26 mouse cellular contexts compared by ENCODE assay signal in the genomic region with DNA sequence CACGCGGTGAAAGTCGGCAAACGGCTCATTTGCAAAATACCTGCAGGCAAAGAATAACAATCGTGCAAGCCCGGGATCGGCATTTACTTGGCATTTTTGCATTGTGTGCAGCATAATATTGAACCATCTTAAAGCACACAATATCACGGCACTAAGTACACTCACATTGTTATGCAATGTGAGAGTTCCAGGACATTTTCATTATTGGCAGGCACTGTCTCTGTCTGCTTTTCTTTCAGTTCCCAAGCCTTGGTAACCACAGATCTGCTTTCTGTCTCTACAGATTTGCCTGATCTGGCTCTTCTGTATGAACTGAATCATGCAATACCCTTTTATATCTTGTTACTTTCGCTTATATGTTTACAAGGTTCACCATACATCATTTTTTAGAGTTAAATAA. TPM values are rescaled to one million over a fixed set of nuclear protein-coding genes. Genes with fewer than 3 reads are reported as not detected.
A peak's percentile ranks its signal among the peaks of the same experiment; 100 is the strongest.
DNase-seq lines count a peak whose midpoint lies in the region; ATAC-seq and TF ChIP-seq lines count a peak whose summit lies in the region.
"Had no signal": no experiment of that assay in that cellular context is flagged by ENCODE, and none has a peak within 500 bp of the region (broad histone marks: within the 10 kb centered on the region; RNA-seq: fewer than 3 reads in every experiment).

No protein-coding gene starts in this region.

- TF ChIP-seq CTCF in liver, adult 2 months (IDR thresholded peaks at IDR 0.05; ENCODE audit: low read depth, low read length): no peak
- no peak for TF ChIP-seq CTCF in liver, postnatal 0 days (IDR thresholded peaks at IDR 0.05; ENCODE audit: low read depth)

- WGBS in heart, embryonic 10.5 days: 91% methylated on average over 9 of the region's 9 CpGs
- 57% methylated on average over 9 of the region's 9 CpGs for WGBS in liver, adult 2 months
- WGBS in liver, postnatal 0 days (ENCODE audit: insufficient replicate concordance): 79% methylated on average over 9 of the region's 9 CpGs
- 68% methylated on average over 9 of the region's 9 CpGs for WGBS in neural tube, embryonic 12.5 days
- 73% methylated on average over 9 of the region's 9 CpGs for WGBS in kidney, embryonic 15.5 days

- no peak for TF ChIP-seq POLR2A in liver, adult 2 months (IDR thresholded peaks at IDR 0.05; ENCODE audit: extremely low read depth, insufficient read depth, low read length)

- no peak overlapping the region for H3K9ac ChIP-seq in liver, adult 2 months (ENCODE audit: low read depth, low read length)
- H3K9ac ChIP-seq in liver, postnatal 0 days (replicated peaks): no peak overlapping the region
- peak overlapping the region; percentile 27; the same call in 1 of the 2 replicates for H3K9ac ChIP-seq in neural tube, embryonic 12.5 days
- H3K9ac ChIP-seq in kidney, embryonic 15.5 days: no peak overlapping the region
- H3K9ac ChIP-seq: forebrain, embryonic 15.5 days; heart, embryonic 15.5 days; intestine, embryonic 15.5 days; limb, embryonic 13.5 days; liver, embryonic 13.5 days; lung, embryonic 15.5 days had no signal

- no peak for TF ChIP-seq EP300 in liver, postnatal 0 days (IDR thresholded peaks at IDR 0.05; ENCODE audit: low read depth)

- no peak for ATAC-seq in liver, postnatal 0 days
- no peak for ATAC-seq in neural tube, embryonic 12.5 days (ENCODE audit: low FRiP score, low read depth)
- no peak for ATAC-seq in kidney, embryonic 15.5 days (replicated peaks; ENCODE audit: low FRiP score)
- ATAC-seq: forebrain, embryonic 15.5 days; intestine, embryonic 15.5 days had no signal

- no peaks in the 10 kb centered on the region for H3K27me3 ChIP-seq in heart, embryonic 10.5 days (ENCODE audit: insufficient read depth, poor library complexity, severe bottlenecking)
- no peaks in the 10 kb centered on the region for H3K27me3 ChIP-seq in liver, adult 2 months (ENCODE audit: control insufficient read depth, insufficient read depth, low read length)
- no peaks in the 10 kb centered on the region for H3K27me3 ChIP-seq in liver, postnatal 0 days (ENCODE audit: insufficient read depth, low read length)
- H3K27me3 ChIP-seq in neural tube, embryonic 12.5 days (replicated peaks): no peaks in the 10 kb centered on the region
- H3K27me3 ChIP-seq in kidney, embryonic 15.5 days: no peaks in the 10 kb centered on the region
- H3K27me3 ChIP-seq: forebrain, embryonic 15.5 days; heart, embryonic 15.5 days; intestine, embryonic 15.5 days; liver, embryonic 13.5 days; lung, embryonic 15.5 days had no signal

- H3K4me1 ChIP-seq in heart, embryonic 10.5 days: no peaks in the 10 kb centered on the region
- H3K4me1 ChIP-seq in liver, adult 2 months (ENCODE audit: control insufficient read depth, insufficient read depth, low read length): peaks cover 2% of the 10 kb centered on the region; the same call in 1 of the 2 replicates
- no peaks in the 10 kb centered on the region for H3K4me1 ChIP-seq in liver, postnatal 0 days (ENCODE audit: insufficient read depth)
- peaks cover 4% of the 10 kb centered on the region; the same call in 1 of the 2 replicates for H3K4me1 ChIP-seq in neural tube, embryonic 12.5 days
- H3K4me1 ChIP-seq in kidney, embryonic 15.5 days: no peaks in the 10 kb centered on the region
- H3K4me1 ChIP-seq: embryonic facial prominence, embryonic 10.5 days; heart, embryonic 15.5 days; intestine, embryonic 15.5 days; liver, embryonic 13.5 days; lung, embryonic 15.5 days had no signal

- H3K27ac ChIP-seq in heart, embryonic 10.5 days: no peak overlapping the region
- no peak overlapping the region for H3K27ac ChIP-seq in liver, adult 2 months (replicated peaks; ENCODE audit: insufficient read depth, low read depth, low read length)
- no peak overlapping the region for H3K27ac ChIP-seq in liver, postnatal 0 days (ENCODE audit: low read depth)
- no peak overlapping the region for H3K27ac ChIP-seq in neural tube, embryonic 12.5 days
- H3K27ac ChIP-seq in kidney, embryonic 15.5 days: no peak overlapping the region
- H3K27ac ChIP-seq: embryonic facial prominence, embryonic 10.5 days; forebrain, embryonic 15.5 days; heart, adult 2 months; heart, embryonic 15.5 days; intestine, embryonic 15.5 days; limb, embryonic 13.5 days; liver, embryonic 13.5 days; lung, embryonic 15.5 days; stomach, postnatal 0 days had no signal

- H3K9me3 ChIP-seq in heart, embryonic 10.5 days: no peaks in the 10 kb centered on the region
- no peaks in the 10 kb centered on the region for H3K9me3 ChIP-seq in liver, postnatal 0 days (ENCODE audit: low read length)
- H3K9me3 ChIP-seq in neural tube, embryonic 12.5 days: no peaks in the 10 kb centered on the region
- no peaks in the 10 kb centered on the region for H3K9me3 ChIP-seq in kidney, embryonic 15.5 days (replicated peaks)
- H3K9me3 ChIP-seq: embryonic facial prominence, embryonic 10.5 days; forebrain, embryonic 15.5 days; heart, embryonic 15.5 days; intestine, embryonic 15.5 days; limb, embryonic 13.5 days; liver, embryonic 13.5 days; lung, embryonic 15.5 days had no signal

- H3K79me2 ChIP-seq in liver, adult 2 months (ENCODE audit: control insufficient read depth, insufficient read depth, low read length): no peaks in the 10 kb centered on the region

- H3K36me3 ChIP-seq in heart, embryonic 10.5 days: 0 out of 2 replicates have a peak, but pooled peaks cover 4% of the 10 kb centered on the region
- no peaks in the 10 kb centered on the region for H3K36me3 ChIP-seq in liver, adult 2 months (ENCODE audit: control insufficient read depth, insufficient read depth, low read length)
- H3K36me3 ChIP-seq in liver, postnatal 0 days (replicated peaks; ENCODE audit: insufficient read depth, low read length): no peaks in the 10 kb centered on the region
- H3K36me3 ChIP-seq in neural tube, embryonic 12.5 days: 0 out of 2 replicates have a peak, but pooled peaks cover 6% of the 10 kb centered on the region
- H3K36me3 ChIP-seq in kidney, embryonic 15.5 days: 0 out of 2 replicates have a peak, but pooled peaks cover 5% of the 10 kb centered on the region
- H3K36me3 ChIP-seq: embryonic facial prominence, embryonic 10.5 days; forebrain, embryonic 15.5 days; heart, embryonic 15.5 days; intestine, embryonic 15.5 days; limb, embryonic 13.5 days; liver, embryonic 13.5 days; lung, embryonic 15.5 days had no signal

- no peak overlapping the region for H3K4me3 ChIP-seq in heart, embryonic 10.5 days
- H3K4me3 ChIP-seq in liver, adult 2 months (ENCODE audit: insufficient read depth, low read depth, low read length): no peak overlapping the region
- no peak overlapping the region for H3K4me3 ChIP-seq in liver, postnatal 0 days (ENCODE audit: low read depth, low read length)
- H3K4me3 ChIP-seq in neural tube, embryonic 12.5 days: no peak overlapping the region
- H3K4me3 ChIP-seq in kidney, embryonic 15.5 days (replicated peaks): no peak overlapping the region
- H3K4me3 ChIP-seq: embryonic facial prominence, embryonic 10.5 days; forebrain, embryonic 15.5 days; heart, adult 2 months; heart, embryonic 15.5 days; intestine, embryonic 15.5 days; limb, embryonic 13.5 days; liver, embryonic 13.5 days; lung, embryonic 15.5 days; myocyte had no signal

- no peak overlapping the region for H3K4me2 ChIP-seq in liver, postnatal 0 days (ENCODE audit: low read depth, low read length)
- no peak overlapping the region for H3K4me2 ChIP-seq in neural tube, embryonic 12.5 days (replicated peaks)
- no peak overlapping the region for H3K4me2 ChIP-seq in kidney, embryonic 15.5 days
- H3K4me2 ChIP-seq: forebrain, embryonic 15.5 days; heart, embryonic 15.5 days; intestine, embryonic 15.5 days; limb, embryonic 13.5 days; liver, embryonic 13.5 days; lung, embryonic 15.5 days; midbrain, embryonic 11.5 days had no signal

- peak; percentile 70 for DNase-seq in heart, embryonic 10.5 days (ENCODE audit: low spot score)
- no peak for DNase-seq in heart, adult 8-10 months (ENCODE audit: low spot score)
- peak; percentile 54 for DNase-seq in liver, adult 2 months (ENCODE audit: extremely low read depth, low read depth, low spot score)
- no peak for DNase-seq in liver, postnatal 0 days
- no peak for DNase-seq in neural tube, embryonic 10.5 days (ENCODE audit: extremely low spot score, low spot score)
- DNase-seq: adrenal gland, adult 2 months; cerebellum, adult 11-12 months; cerebellum, postnatal 10 days; gastrocnemius, postnatal 25 days; heart, adult 2 months; heart, postnatal 4 days; kidney, adult 8-10 months; kidney, postnatal 14 days; layer of hippocampus, postnatal 36 days; liver, embryonic 13.5 days had no signal

RNA-seq across cellular contexts. Expression of a gene that starts 56.1 kb away (rescaled TPM):
- polyA plus RNA-seq in heart, embryonic 10.5 days (2016; fragmentation: Nextera tagmentation; extraction: Ambion mirVana): 6.8 and 12.6 TPM in 2 replicates
- total RNA-seq in heart, adult 8-10 months (2022): 10 to 100 TPM; 15.1 to 20.9 (median 18.2) TPM
- 1.3 and 2.3 TPM in 2 replicates for total RNA-seq in liver, adult 2 months (2014; rRNA removed)
- 0.30 and 1.4 TPM in 2 replicates for polyA plus RNA-seq in liver, adult 2 months (2012; rRNA removed)
- polyA plus RNA-seq in liver, postnatal 0 days (2015; fragmentation: Nextera tagmentation; extraction: Ambion mirVana): 1.5 and 3.0 TPM in 2 replicates
- polyA plus RNA-seq in neural tube, embryonic 12.5 days (2016; fragmentation: Nextera tagmentation; extraction: Ambion mirVana): 16.4 and 16.6 TPM in 2 replicates
- polyA plus RNA-seq in kidney, embryonic 15.5 days (2015; fragmentation: Nextera tagmentation; extraction: Ambion mirVana): 8.4 and 9.1 TPM in 2 replicates

Comparison
In these comparisons a context has a peak if more than half of its experiments do, and no peak if none do; other contexts are left out.
1. DNase-seq: peak in heart, embryonic 10.5 days (single experiment) and liver, adult 2 months (single experiment); none in heart, adult 8-10 months (single experiment), liver, postnatal 0 days (single experiment) and neural tube, embryonic 10.5 days (single experiment).